Mouse (Mus musculus): ENCODE data around the gene Eva1b.

Eva1b gene

GRCm38 (mm10) chr4:126120506-126120905 lies 27.0 kb upstream of the Eva1b start:
- DNase-seq = no peak

- DNase-seq = no peak
Measured at GRCm38 (mm10) chr4:126123309-126124040, 24.1 kb upstream of the Eva1b start.

GRCm38 (mm10) chr4:126130502-126130901 lies 17.0 kb upstream of the Eva1b start:
- DNase-seq = no peak

GRCm38 (mm10) chr4:126131290-126132121 lies 16.0 kb upstream of the Eva1b start:
- DNase-seq = no peak

- no peak for DNase-seq
Measured at GRCm38 (mm10) chr4:126132636-126133264, 14.8 kb upstream of the Eva1b start.

- DNase-seq = no peak
Measured at GRCm38 (mm10) chr4:126134236-126134635, 13.3 kb upstream of the Eva1b start.

- no peak for DNase-seq
Measured at GRCm38 (mm10) chr4:126134639-126135038, 12.9 kb upstream of the Eva1b start.

GRCm38 (mm10) chr4:126137773-126138172 lies 9.8 kb upstream of the Eva1b start:
- DNase-seq = no peak

GRCm38 (mm10) chr4:126141021-126141420 lies 6.5 kb upstream of the Eva1b start:
- DNase-seq = no peak

- no peak for DNase-seq
Measured at GRCm38 (mm10) chr4:126145396-126145795, 2.1 kb upstream of the Eva1b start.

- no peak for DNase-seq
Measured at GRCm38 (mm10) chr4:126146974-126147532, 491 bp upstream of the Eva1b start.

- DNase-seq = peak; percentile 81
Measured at GRCm38 (mm10) chr4:126148161-126148961, 817 bp downstream of the Eva1b start.

- DNase-seq = no peak
Measured at GRCm38 (mm10) chr4:126149041-126149676, 1.6 kb downstream of the Eva1b start.

GRCm38 (mm10) chr4:126149798-126150197 lies 2.3 kb downstream of the Eva1b start:
- no peak for DNase-seq

- no peak for DNase-seq
Measured at GRCm38 (mm10) chr4:126150297-126150948, 2.9 kb downstream of the Eva1b start.

GRCm38 (mm10) chr4:126150949-126151320 lies 3.4 kb downstream of the Eva1b start:
- no peak for DNase-seq

- no peak for DNase-seq
Measured at GRCm38 (mm10) chr4:126151701-126152440, 4.3 kb downstream of the Eva1b start.

GRCm38 (mm10) chr4:126152864-126153263 lies 5.3 kb downstream of the Eva1b start:
- DNase-seq = no peak

- no peak for DNase-seq
Measured at GRCm38 (mm10) chr4:126155183-126155582, 7.6 kb downstream of the Eva1b start.

- no peak for DNase-seq
Measured at GRCm38 (mm10) chr4:126155869-126156268, 8.3 kb downstream of the Eva1b start.

GRCm38 (mm10) chr4:126156617-126157016 lies 9.1 kb downstream of the Eva1b start:
- peak; percentile 31 for DNase-seq

Data from thymus, postnatal 25 days (tissue).